Mouse (Mus musculus) testis, adult 2 months (tissue): ENCODE measurements around the gene Cop1. TPM values are rescaled to one million over a fixed set of nuclear protein-coding genes. Genes with fewer than 3 reads are reported as not detected.
A peak's percentile ranks its signal among the peaks of the same experiment; 100 is the strongest.

Source experiments
- H3K27ac ChIP-seq: fragments of 200-500 bp; 2 replicates; pipeline ENCODE4 v1.5.1; 2012; ENCODE audit warnings: low read depth, low read length; ENCODE audit not compliant: control insufficient read depth, insufficient read depth
- H3K27me3 ChIP-seq: fragments of 200-500 bp; 2 replicates; pipeline ENCODE4 v1.6.1; 2012; ENCODE audit warnings: mild to moderate bottlenecking, low read length, moderate library complexity; ENCODE audit not compliant: control insufficient read depth, insufficient read depth
- H3K36me3 ChIP-seq: fragments of 200-500 bp; 2 replicates; pipeline ENCODE4 v1.6.1; 2012; ENCODE audit warnings: mild to moderate bottlenecking, low read length; ENCODE audit not compliant: control insufficient read depth, insufficient read depth
- H3K4me1 ChIP-seq: fragments of 200-500 bp; 2 replicates; pipeline ENCODE4 v1.6.1; 2012; ENCODE audit warnings: low read length; ENCODE audit not compliant: control insufficient read depth, insufficient read depth
- H3K4me3 ChIP-seq: fragments of 200-500 bp; 2 replicates; pipeline ENCODE4 v1.5.1; 2012; ENCODE audit warnings: low read depth, mild to moderate bottlenecking, low read length, moderate library complexity, mixed read lengths; ENCODE audit not compliant: control insufficient read depth
- CTCF ChIP-seq: fragments of 200-500 bp; IDR thresholded peaks from 2 replicates; pipeline ENCODE4 v1.5.1; 2012; ENCODE audit warnings: low read depth, mild to moderate bottlenecking, inconsistent platforms, low read length, moderate library complexity; ENCODE audit not compliant: control insufficient read depth, insufficient read depth, insufficient replicate concordance
- POLR2A ChIP-seq: fragments of 200-500 bp; IDR thresholded peaks from 2 replicates; pipeline ENCODE4 v1.6.1; 2012; ENCODE audit warnings: low read depth, mild to moderate bottlenecking, inconsistent platforms, low read length, moderate library complexity; ENCODE audit not compliant: control insufficient read depth
- polyA plus RNA-seq: library from polyadenylated mRNA; depleted of rRNA; stranded (reverse); fragments of >200 nt; gene quantifications from 2 replicates; pipeline ENCODE4 v1.2.3, GENCODE M21; 2012

Gene Cop1
- polyA plus RNA-seq, 1 experiment = 81.5 TPM

- TF ChIP-seq POLR2A (no peak), CTCF (no peak)
Observed at GRCm38 (mm10) chr1:159355027-159355570, 123.0 kb downstream of the Cop1 start.

GRCm38 (mm10) chr1:159358713-159359112 lies 126.6 kb downstream of the Cop1 start:
- TF ChIP-seq CTCF = no peak
- TF ChIP-seq POLR2A = no peak
- H3K4me1 ChIP-seq = no peaks in the 10 kb centered on the region

More at GRCm38 (mm10) chr1:159355027-159355570, 123.0 kb downstream of the Cop1 start:
- Histone ChIP-seq H3K27ac (no peak overlapping the region), H3K36me3 (no peaks in the 10 kb centered on the region), H3K27me3 (no peaks in the 10 kb centered on the region), H3K4me1 (no peaks in the 10 kb centered on the region), H3K4me3 (no peak overlapping the region)

GRCm38 (mm10) chr1:159371881-159372390 lies 139.8 kb downstream of the Cop1 start:
- no peaks in the 10 kb centered on the region for H3K36me3 ChIP-seq
- H3K27ac ChIP-seq = no peak overlapping the region
- H3K4me1 ChIP-seq = no peaks in the 10 kb centered on the region
- H3K27me3 ChIP-seq = no peaks in the 10 kb centered on the region
- no peak for TF ChIP-seq POLR2A
- no peak for TF ChIP-seq CTCF
- no peak overlapping the region for H3K4me3 ChIP-seq

More at GRCm38 (mm10) chr1:159358713-159359112, 126.6 kb downstream of the Cop1 start:
- no peak overlapping the region for H3K27ac ChIP-seq
- H3K4me3 ChIP-seq = no peak overlapping the region
- no peaks in the 10 kb centered on the region for H3K36me3 ChIP-seq
- H3K27me3 ChIP-seq = no peaks in the 10 kb centered on the region

- Histone ChIP-seq H3K27ac (no peak overlapping the region), H3K4me1 (no peaks in the 10 kb centered on the region), H3K27me3 (no peaks in the 10 kb centered on the region), H3K4me3 (no peak overlapping the region), H3K36me3 (no peaks in the 10 kb centered on the region)
- TF ChIP-seq CTCF = no peak
Observed at GRCm38 (mm10) chr1:159382218-159382617, 150.1 kb downstream of the Cop1 start.

- no peaks in the 10 kb centered on the region for H3K36me3 ChIP-seq
- H3K4me3 ChIP-seq = no peak overlapping the region
- H3K27ac ChIP-seq = no peak overlapping the region
- TF ChIP-seq CTCF = no peak
- no peak for TF ChIP-seq POLR2A
- no peaks in the 10 kb centered on the region for H3K4me1 ChIP-seq
- no peaks in the 10 kb centered on the region for H3K27me3 ChIP-seq
Observed at GRCm38 (mm10) chr1:159382916-159383315, 150.8 kb downstream of the Cop1 start.

- no peak overlapping the region for H3K4me3 ChIP-seq
- TF ChIP-seq CTCF = no peak
- TF ChIP-seq POLR2A = no peak
- no peak overlapping the region for H3K27ac ChIP-seq
- no peaks in the 10 kb centered on the region for H3K4me1 ChIP-seq
- no peaks in the 10 kb centered on the region for H3K27me3 ChIP-seq
- H3K36me3 ChIP-seq = no peaks in the 10 kb centered on the region
Observed at GRCm38 (mm10) chr1:159386458-159386857, 154.3 kb downstream of the Cop1 start.

GRCm38 (mm10) chr1:159388565-159389024 lies 156.5 kb downstream of the Cop1 start:
- no peaks in the 10 kb centered on the region for H3K36me3 ChIP-seq
- H3K27ac ChIP-seq = no peak overlapping the region
- H3K4me1 ChIP-seq = peaks cover 2% of the 10 kb centered on the region; the same call in 1 of the 2 replicates
- TF ChIP-seq CTCF (no peak), POLR2A (no peak)
- H3K27me3 ChIP-seq = no peaks in the 10 kb centered on the region
- H3K4me3 ChIP-seq = no peak overlapping the region

- no peak overlapping the region for H3K27ac ChIP-seq
Observed at GRCm38 (mm10) chr1:159390049-159390448, 157.9 kb downstream of the Cop1 start.

More at GRCm38 (mm10) chr1:159390049-159390448, 157.9 kb downstream of the Cop1 start:
- TF ChIP-seq CTCF (peak; percentile 84; the same call in 1 of the 2 replicates), POLR2A (no peak)
- H3K4me1 ChIP-seq = peaks cover 2% of the 10 kb centered on the region; the same call in 1 of the 2 replicates
- H3K27me3 ChIP-seq = no peaks in the 10 kb centered on the region
- H3K4me3 ChIP-seq = no peak overlapping the region
- H3K36me3 ChIP-seq = no peaks in the 10 kb centered on the region
